8 mouse cellular contexts compared by ENCODE assay signal in the genomic region with DNA sequence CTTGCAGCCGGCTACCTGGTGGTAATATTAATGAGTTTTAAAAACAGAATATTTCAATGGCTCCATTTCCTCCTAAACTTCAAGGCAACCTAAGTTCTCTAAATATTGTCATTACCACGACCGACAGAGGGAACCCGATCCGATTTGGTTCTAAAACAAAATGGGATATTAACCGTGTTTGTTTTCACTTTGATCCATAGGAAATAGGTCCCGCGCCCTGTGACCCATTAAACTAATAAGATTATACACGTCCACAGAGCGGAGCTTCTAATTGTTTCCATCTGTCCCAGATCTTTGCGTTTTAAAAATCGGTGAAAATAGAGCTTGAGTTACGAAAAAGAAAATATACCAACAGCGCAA.
DNase-seq lines count a peak whose midpoint lies in the region; ATAC-seq and TF ChIP-seq lines count a peak whose summit lies in the region.

No protein-coding gene starts in this region.

- H3K4me3 ChIP-seq in erythroblast, embryonic 14.5 days (replicated peaks), result peak overlapping the region; percentile 59
- H3K4me3 ChIP-seq in midbrain, embryonic 11.5 days (ENCODE audit: low read depth, low read length), result peak overlapping the region; percentile 2; the same call in 1 of the 2 replicates
- H3K4me3 ChIP-seq in midbrain, postnatal 0 days (ENCODE audit: low read depth, low read length), result no peak overlapping the region
- peak overlapping the region; percentile 40 for H3K4me3 ChIP-seq in limb, embryonic 10.5 days
- peak overlapping the region; percentile 27 for H3K4me3 ChIP-seq in stomach, embryonic 15.5 days (replicated peaks)
- H3K4me3 ChIP-seq in layer of hippocampus, adult 2 months, result no peak overlapping the region

- TF ChIP-seq CTCF in midbrain, postnatal 0 days (IDR thresholded peaks at IDR 0.05), result no peak
- no peak for TF ChIP-seq CTCF in layer of hippocampus, adult 2 months (conservative IDR thresholded peaks at IDR 0.05)

- no peak overlapping the region for H3K9ac ChIP-seq in midbrain, embryonic 11.5 days (ENCODE audit: low read length)
- no peak overlapping the region for H3K9ac ChIP-seq in midbrain, postnatal 0 days (replicated peaks; ENCODE audit: low read length, poor library complexity, severe bottlenecking)
- H3K9ac ChIP-seq in stomach, embryonic 15.5 days, result no peak overlapping the region

- peaks cover 100% of the 10 kb centered on the region for H3K27me3 ChIP-seq in erythroblast, embryonic 14.5 days (ENCODE audit: control insufficient read depth)
- H3K27me3 ChIP-seq in midbrain, embryonic 11.5 days (ENCODE audit: control insufficient read depth, insufficient read depth, low read length), result peaks cover 70% of the 10 kb centered on the region
- H3K27me3 ChIP-seq in midbrain, postnatal 0 days (ENCODE audit: insufficient read depth, low read length), result peaks cover 68% of the 10 kb centered on the region
- H3K27me3 ChIP-seq in limb, embryonic 10.5 days (ENCODE audit: low read depth, poor library complexity, severe bottlenecking), result no peaks in the 10 kb centered on the region
- peaks cover 35% of the 10 kb centered on the region; the same call in 1 of the 2 replicates for H3K27me3 ChIP-seq in stomach, embryonic 15.5 days (replicated peaks)

- H3K4me2 ChIP-seq in midbrain, embryonic 11.5 days, result peak overlapping the region; percentile 28; the same call in 1 of the 2 replicates
- no peak overlapping the region for H3K4me2 ChIP-seq in midbrain, postnatal 0 days (ENCODE audit: low read depth, low read length, poor library complexity, severe bottlenecking)
- H3K4me2 ChIP-seq in stomach, embryonic 15.5 days, result peak overlapping the region; percentile 49

- WGBS in midbrain, embryonic 11.5 days, result 2% methylated on average over 14 of the region's 14 CpGs
- WGBS in midbrain, postnatal 0 days, result 2% methylated on average over 14 of the region's 14 CpGs
- under 1% methylated on average over 14 of the region's 14 CpGs for WGBS in limb, embryonic 10.5 days
- WGBS in stomach, embryonic 15.5 days, result 1% methylated on average over 14 of the region's 14 CpGs

- no peak overlapping the region for H3K27ac ChIP-seq in midbrain, embryonic 11.5 days (ENCODE audit: low read depth, low read length)
- no peak overlapping the region for H3K27ac ChIP-seq in midbrain, postnatal 0 days (ENCODE audit: low read depth, low read length)
- H3K27ac ChIP-seq in limb, embryonic 10.5 days, result peak overlapping the region; percentile 96
- H3K27ac ChIP-seq in stomach, embryonic 15.5 days, result no peak overlapping the region
- no peak overlapping the region for H3K27ac ChIP-seq in layer of hippocampus, adult 2 months

- H3K36me3 ChIP-seq in erythroblast, embryonic 14.5 days (ENCODE audit: control insufficient read depth), result no peaks in the 10 kb centered on the region
- H3K36me3 ChIP-seq in midbrain, embryonic 11.5 days (ENCODE audit: control insufficient read depth, insufficient read depth, low read length), result no peaks in the 10 kb centered on the region
- H3K36me3 ChIP-seq in midbrain, postnatal 0 days (ENCODE audit: insufficient read depth, low read length), result no peaks in the 10 kb centered on the region
- no peaks in the 10 kb centered on the region for H3K36me3 ChIP-seq in limb, embryonic 10.5 days
- no peaks in the 10 kb centered on the region for H3K36me3 ChIP-seq in stomach, embryonic 15.5 days

- ATAC-seq in erythroblast, adult 5-6 weeks (replicated peaks; ENCODE audit: low FRiP score, poor library complexity, severe bottlenecking), result no peak
- ATAC-seq in midbrain, embryonic 11.5 days (ENCODE audit: low FRiP score), result no peak
- ATAC-seq in midbrain, postnatal 0 days (ENCODE audit: low FRiP score), result no peak
- no peak for ATAC-seq in stomach, embryonic 15.5 days (ENCODE audit: insufficient read depth, low FRiP score, low read depth)

- peaks cover 17% of the 10 kb centered on the region for H3K4me1 ChIP-seq in erythroblast, embryonic 14.5 days (ENCODE audit: control insufficient read depth)
- H3K4me1 ChIP-seq in midbrain, embryonic 11.5 days (ENCODE audit: control insufficient read depth, insufficient read depth, low read length), result peaks cover 12% of the 10 kb centered on the region
- H3K4me1 ChIP-seq in midbrain, postnatal 0 days (ENCODE audit: insufficient read depth, low read length), result no peaks in the 10 kb centered on the region
- H3K4me1 ChIP-seq in limb, embryonic 10.5 days, result peaks cover 75% of the 10 kb centered on the region
- peaks cover 11% of the 10 kb centered on the region for H3K4me1 ChIP-seq in stomach, embryonic 15.5 days

- DNase-seq in midbrain, embryonic 11.5 days (ENCODE audit: low spot score, missing footprints), result peak; percentile 93
- no peak for DNase-seq in midbrain, postnatal 0 days (ENCODE audit: low spot score)
- DNase-seq in limb, embryonic 10.5 days (ENCODE audit: low spot score), result no peak
- no peak for DNase-seq in layer of hippocampus, adult 2 months (ENCODE audit: low spot score in 2 of 2)
- DNase-seq in urinary bladder, postnatal 25 days (ENCODE audit: low spot score), result no peak

- peaks cover 8% of the 10 kb centered on the region for H3K9me3 ChIP-seq in erythroblast, embryonic 14.5 days (ENCODE audit: control insufficient read depth, low read length)
- H3K9me3 ChIP-seq in midbrain, embryonic 11.5 days (ENCODE audit: control insufficient read depth, low read length), result no peaks in the 10 kb centered on the region
- no peaks in the 10 kb centered on the region for H3K9me3 ChIP-seq in midbrain, postnatal 0 days (ENCODE audit: low read length)
- H3K9me3 ChIP-seq in limb, embryonic 10.5 days (replicated peaks), result no peaks in the 10 kb centered on the region
- no peaks in the 10 kb centered on the region for H3K9me3 ChIP-seq in stomach, embryonic 15.5 days

Comparison
In these comparisons a context has a peak if more than half of its experiments do, and no peak if none do; other contexts are left out.
1. H3K4me3 ChIP-seq: peak in erythroblast, embryonic 14.5 days (single experiment), midbrain, embryonic 11.5 days (single experiment), limb, embryonic 10.5 days (single experiment) and stomach, embryonic 15.5 days (single experiment); none in midbrain, postnatal 0 days (single experiment) and layer of hippocampus, adult 2 months (single experiment).